8 mouse cellular contexts compared by ENCODE assay signal in genomic region chr3:119784366-119784765, GRCm38 (mm10). TPM values are rescaled to one million over a fixed set of nuclear protein-coding genes. Genes with fewer than 3 reads are reported as not detected.
A peak's percentile ranks its signal among the peaks of the same experiment; 100 is the strongest.
DNase-seq lines count a peak whose midpoint lies in the region; ATAC-seq and TF ChIP-seq lines count a peak whose summit lies in the region.

Gene Ptbp2, minus strand, starts transcription at chr3:119784466.

- H3K9me3 ChIP-seq in lung, postnatal 0 days (ENCODE audit: low read length): no peaks in the 10 kb centered on the region
- H3K9me3 ChIP-seq in embryonic facial prominence, embryonic 15.5 days (replicated peaks): no peaks in the 10 kb centered on the region
- H3K9me3 ChIP-seq in heart, postnatal 0 days (replicated peaks; ENCODE audit: control insufficient read depth, low read length): no peaks in the 10 kb centered on the region
- no peaks in the 10 kb centered on the region for H3K9me3 ChIP-seq in limb, embryonic 11.5 days (ENCODE audit: control insufficient read depth, low read length)

- peak within 1 kb of the TSS; percentile 92; the same call in 1 of the 2 replicates for H3K9ac ChIP-seq in lung, postnatal 0 days (replicated peaks; ENCODE audit: low read depth)
- H3K9ac ChIP-seq in embryonic facial prominence, embryonic 15.5 days: peak within 1 kb of the TSS; percentile 98
- H3K9ac ChIP-seq in heart, postnatal 0 days (replicated peaks; ENCODE audit: low read depth, low read length): peak within 1 kb of the TSS; percentile 97
- peak within 1 kb of the TSS; percentile 100 for H3K9ac ChIP-seq in limb, embryonic 11.5 days (ENCODE audit: low read length)

- no peaks in the 10 kb centered on the region for H3K36me3 ChIP-seq in lung, postnatal 0 days (ENCODE audit: insufficient read depth, low read length)
- no peaks in the 10 kb centered on the region for H3K36me3 ChIP-seq in embryonic facial prominence, embryonic 15.5 days
- H3K36me3 ChIP-seq in heart, postnatal 0 days (replicated peaks; ENCODE audit: control insufficient read depth, insufficient read depth, low read length): no peaks in the 10 kb centered on the region
- no peaks in the 10 kb centered on the region for H3K36me3 ChIP-seq in limb, embryonic 11.5 days (ENCODE audit: control insufficient read depth, insufficient read depth, low read length)

- 0 out of 2 replicates have a peak, but pooled peaks cover 3% of the 10 kb centered on the region for H3K4me1 ChIP-seq in lung, postnatal 0 days (ENCODE audit: insufficient read depth, low read depth, low read length)
- peaks cover 12% of the 10 kb centered on the region; the same call in 1 of the 2 replicates for H3K4me1 ChIP-seq in embryonic facial prominence, embryonic 15.5 days
- H3K4me1 ChIP-seq in heart, postnatal 0 days (ENCODE audit: control insufficient read depth, insufficient read depth): peaks cover 7% of the 10 kb centered on the region
- no peaks in the 10 kb centered on the region for H3K4me1 ChIP-seq in limb, embryonic 11.5 days (ENCODE audit: control insufficient read depth, insufficient read depth, low read length)

- TF ChIP-seq EP300 in lung, postnatal 0 days (IDR thresholded peaks at IDR 0.05): no peak
- TF ChIP-seq EP300 in heart, postnatal 0 days (IDR thresholded peaks at IDR 0.05; ENCODE audit: low read depth): no peak

- 80% methylated on average over 4 of the region's 4 CpGs for WGBS in lung, postnatal 0 days
- 76% methylated on average over 4 of the region's 4 CpGs for WGBS in embryonic facial prominence, embryonic 15.5 days
- WGBS in heart, postnatal 0 days: 85% methylated on average over 4 of the region's 4 CpGs
- WGBS in limb, embryonic 11.5 days: 90% methylated on average over 4 of the region's 4 CpGs

- no peak for ATAC-seq in lung, postnatal 0 days
- ATAC-seq in embryonic facial prominence, embryonic 15.5 days (ENCODE audit: insufficient number of reproducible peaks, low FRiP score, low TSS enrichment, low read depth): no peak
- no peak for ATAC-seq in heart, postnatal 0 days (ENCODE audit: insufficient read depth, low read depth)
- ATAC-seq in limb, embryonic 11.5 days (ENCODE audit: insufficient number of reproducible peaks, low FRiP score, low TSS enrichment, low read depth): no peak
- no peak for ATAC-seq in neutrophil, adult 5-6 weeks (ENCODE audit: extremely low read depth, insufficient number of reproducible peaks, low FRiP score, poor library complexity, severe bottlenecking)

- H3K4me2 ChIP-seq in lung, postnatal 0 days (replicated peaks; ENCODE audit: low read depth, low read length): peak within 1 kb of the TSS; percentile 65
- peak within 1 kb of the TSS; percentile 61 for H3K4me2 ChIP-seq in embryonic facial prominence, embryonic 15.5 days (replicated peaks)
- H3K4me2 ChIP-seq in heart, postnatal 0 days (ENCODE audit: low read depth, low read length): peak within 1 kb of the TSS; percentile 70
- peak within 1 kb of the TSS; percentile 27; the same call in 1 of the 2 replicates for H3K4me2 ChIP-seq in limb, embryonic 11.5 days (ENCODE audit: low read depth, severe bottlenecking)

- peak within 1 kb of the TSS; percentile 96 for H3K27ac ChIP-seq in lung, postnatal 0 days (ENCODE audit: low read length)
- H3K27ac ChIP-seq in embryonic facial prominence, embryonic 15.5 days (replicated peaks): peak within 1 kb of the TSS; percentile 98
- peak within 1 kb of the TSS; percentile 95 for H3K27ac ChIP-seq in heart, postnatal 0 days (ENCODE audit: low read depth)
- H3K27ac ChIP-seq in limb, embryonic 11.5 days (replicated peaks; ENCODE audit: low read depth, low read length): peak within 1 kb of the TSS; percentile 96

- no peaks in the 10 kb centered on the region for H3K27me3 ChIP-seq in lung, postnatal 0 days (replicated peaks; ENCODE audit: insufficient read depth, low read length)
- no peaks in the 10 kb centered on the region for H3K27me3 ChIP-seq in embryonic facial prominence, embryonic 15.5 days
- no peaks in the 10 kb centered on the region for H3K27me3 ChIP-seq in heart, postnatal 0 days (ENCODE audit: control insufficient read depth, insufficient read depth, low read length)
- H3K27me3 ChIP-seq in limb, embryonic 11.5 days (ENCODE audit: control insufficient read depth, insufficient read depth, low read length): no peaks in the 10 kb centered on the region

- no peak for TF ChIP-seq CTCF in lung, postnatal 0 days (IDR thresholded peaks at IDR 0.05)
- no peak for TF ChIP-seq CTCF in heart, postnatal 0 days (IDR thresholded peaks at IDR 0.05; ENCODE audit: low read depth)

- peak within 1 kb of the TSS; percentile 98 for H3K4me3 ChIP-seq in lung, postnatal 0 days (ENCODE audit: low read depth, low read length)
- peak within 1 kb of the TSS; percentile 72 for H3K4me3 ChIP-seq in embryonic facial prominence, embryonic 15.5 days (replicated peaks)
- peak within 1 kb of the TSS; percentile 96 for H3K4me3 ChIP-seq in heart, postnatal 0 days (ENCODE audit: low read depth, low read length)
- H3K4me3 ChIP-seq in limb, embryonic 11.5 days (ENCODE audit: low read depth, low read length): peak within 1 kb of the TSS; percentile 89

- no peak for DNase-seq in lung, postnatal 0 days (ENCODE audit: low spot score)
- DNase-seq in lung, postnatal 10 days: no peak
- DNase-seq in heart, postnatal 0 days (ENCODE audit: low spot score): no peak
- DNase-seq in limb, embryonic 11.5 days (ENCODE audit: low spot score): no peak
- no peak for DNase-seq in cerebellum, adult 11-12 months
- DNase-seq in lung, postnatal 4 days: no peak

RNA-seq across cellular contexts. Expression of gene Ptbp2, which starts in this region (rescaled TPM):
- 21.5 and 22.6 TPM in 2 replicates for polyA plus RNA-seq in lung, postnatal 0 days (2015; fragmentation: Nextera tagmentation; extraction: Ambion mirVana)
- 47.7 and 50.4 TPM in 2 replicates for polyA plus RNA-seq in embryonic facial prominence, embryonic 15.5 days (2015; fragmentation: Nextera tagmentation; extraction: Ambion mirVana)
- 47.6 and 77.8 TPM in 2 replicates for total RNA-seq in heart, postnatal 0 days (2014; rRNA removed; ENCODE audit: low replicate concordance)
- 27.1 and 33.8 TPM in 2 replicates for polyA plus RNA-seq in heart, postnatal 0 days (2015; fragmentation: Nextera tagmentation; extraction: Ambion mirVana)
- polyA plus RNA-seq in limb, embryonic 11.5 days (2014; fragmentation: Nextera tagmentation; extraction: Ambion mirVana): 187 and 190 TPM in 2 replicates
- total RNA-seq in neutrophil, adult 5-6 weeks (2017): 76.5 and 77.3 TPM in 2 replicates
